Mouse (Mus musculus) MEL (cell line): ENCODE data around the gene Brpf3. TPM values are rescaled to one million over a fixed set of nuclear protein-coding genes. Genes with fewer than 3 reads are reported as not detected.
A peak's percentile ranks its signal among the peaks of the same experiment; 100 is the strongest.

Experiments
- DNase-seq: peaks from one replicate; pipeline ENCODE4 v3.0.0; 2011; ENCODE audit warnings: low read depth, low spot score
- H3K27ac ChIP-seq: 2 replicates; pipeline ENCODE4 v1.5.1; 2012; ENCODE audit warnings: low read depth, mild to moderate bottlenecking, control low read depth, low read length, moderate library complexity; ENCODE audit not compliant: control insufficient read depth
- H3K27me3 ChIP-seq, 2 experiments: fragments of 150-350 bp in 1 of 2; sonication (generic) in 1 of 2; 2 replicates each; pipeline ENCODE4 v1.6.1; 2012; ENCODE audit warnings: low read length in 2 of 2, mild to moderate bottlenecking in 2 of 2, improper control_type of control experiment in 1 of 2, moderate library complexity in 1 of 2; ENCODE audit not compliant: insufficient read depth in 2 of 2, control insufficient read depth in 1 of 2
- H3K36me3 ChIP-seq, 2 experiments: 2 replicates each; pipeline ENCODE4 v1.6.1; 2012 to 2014; ENCODE audit warnings: low read length in 2 of 2, improper control_type of control experiment in 1 of 2, inconsistent platforms in 1 of 2, mild to moderate bottlenecking in 1 of 2; ENCODE audit not compliant: insufficient read depth in 2 of 2, control insufficient read depth in 1 of 2
- H3K4me1 ChIP-seq, 2 experiments: fragments of 150-350 bp in 1 of 2; sonication (generic) in 1 of 2; 2 replicates each; pipeline ENCODE4 v1.6.1; 2012; ENCODE audit warnings: low read length in 2 of 2, improper control_type of control experiment in 1 of 2, mild to moderate bottlenecking in 1 of 2; ENCODE audit not compliant: insufficient read depth in 2 of 2, control insufficient read depth in 1 of 2
- H3K4me3 ChIP-seq, 2 experiments: fragments of 150-350 bp in 1 of 2; sonication (generic) in 1 of 2; 2 replicates each; pipeline ENCODE4 v1.5.1; 2012; ENCODE audit warnings: low read depth in 2 of 2, low read length in 2 of 2, mild to moderate bottlenecking in 2 of 2, moderate library complexity in 2 of 2, control low read depth in 1 of 2, improper control_type of control experiment in 1 of 2; ENCODE audit not compliant: control insufficient read depth in 1 of 2, insufficient read depth in 1 of 2
- H3K79me2 ChIP-seq: 2 replicates; pipeline ENCODE4 v1.6.1; 2012; ENCODE audit warnings: mild to moderate bottlenecking, low read length, moderate library complexity; ENCODE audit not compliant: control insufficient read depth, poor library complexity, insufficient read depth
- H3K9ac ChIP-seq: 2 replicates; pipeline ENCODE4 v1.6.1; 2012; ENCODE audit warnings: low read depth, mild to moderate bottlenecking, control low read depth, low read length, moderate library complexity; ENCODE audit not compliant: control insufficient read depth, poor library complexity, severe bottlenecking
- H3K9me3 ChIP-seq: fragments of 150-350 bp; sonication (generic); replicated peaks from 2 replicates; pipeline ENCODE4 v1.6.1; 2012; ENCODE audit warnings: mild to moderate bottlenecking, low read length, improper control_type of control experiment, moderate library complexity; ENCODE audit not compliant: insufficient read depth
- BHLHE40 ChIP-seq: IDR thresholded peaks from 2 replicates; pipeline ENCODE4 v1.6.1; 2012; ENCODE audit warnings: low read depth, mild to moderate bottlenecking, inconsistent platforms, low read length, improper control_type of control experiment, borderline replicate concordance
- CHD1 ChIP-seq: IDR thresholded peaks from 2 replicates; pipeline ENCODE4 v1.6.1; 2012; ENCODE audit warnings: low read depth, mild to moderate bottlenecking, inconsistent platforms, low read length, improper control_type of control experiment
- CHD2 ChIP-seq: IDR thresholded peaks from 2 replicates; pipeline ENCODE4 v1.6.1; 2011; ENCODE audit warnings: low read length, improper control_type of control experiment
- CTCF ChIP-seq, 3 experiments: IDR thresholded peaks in 2 of 3; conservative IDR thresholded peaks in 1 of 3; 2 replicates each; pipeline ENCODE4 v1.5.1; 2011 to 2012; ENCODE audit warnings: low read length in 3 of 3, low read depth in 2 of 3, mild to moderate bottlenecking in 2 of 3, improper control_type of control experiment in 1 of 3, inconsistent platforms in 1 of 3, mixed read lengths in 1 of 3, moderate library complexity in 1 of 3; ENCODE audit not compliant: control insufficient read depth in 1 of 3, insufficient read depth in 1 of 3, poor library complexity in 1 of 3, severe bottlenecking in 1 of 3
- E2F4 ChIP-seq: IDR thresholded peaks from 2 replicates; pipeline ENCODE4 v1.6.1; 2011; ENCODE audit warnings: low read depth, low read length, improper control_type of control experiment, borderline replicate concordance
- ELF1 ChIP-seq: IDR thresholded peaks from 2 replicates; pipeline ENCODE4 v1.6.1; 2014; ENCODE audit warnings: low read depth, mild to moderate bottlenecking, inconsistent platforms, low read length, improper control_type of control experiment, moderate library complexity
- EP300 ChIP-seq, 2 experiments: IDR thresholded peaks; 2 replicates each; pipeline ENCODE4 v1.6.1; 2011; ENCODE audit warnings: improper control_type of control experiment in 2 of 2, low read length in 2 of 2, low read depth in 1 of 2, mild to moderate bottlenecking in 1 of 2
- ETS1 ChIP-seq: IDR thresholded peaks from 2 replicates; pipeline ENCODE4 v1.6.1; 2012; ENCODE audit warnings: low read depth, mild to moderate bottlenecking, inconsistent platforms, low read length, improper control_type of control experiment, moderate library complexity
- GABPA ChIP-seq: IDR thresholded peaks from 2 replicates; pipeline ENCODE4 v1.6.1; 2012; ENCODE audit warnings: low read depth, mild to moderate bottlenecking, inconsistent platforms, low read length, improper control_type of control experiment, moderate library complexity
- GATA1 ChIP-seq: IDR thresholded peaks from 2 replicates; pipeline ENCODE4 v1.6.1; 2011; ENCODE audit warnings: low read depth, low read length, improper control_type of control experiment
- JUND ChIP-seq: IDR thresholded peaks from 2 replicates; pipeline ENCODE4 v1.6.1; 2011; ENCODE audit warnings: low read depth, mild to moderate bottlenecking, improper control_type of control experiment, low read length
- KAT2A ChIP-seq: conservative IDR thresholded peaks from 2 replicates; pipeline ENCODE4 v1.6.1; 2012; ENCODE audit warnings: low read depth, low read length, improper control_type of control experiment, inconsistent platforms
- MAFK ChIP-seq: IDR thresholded peaks from 2 replicates; pipeline ENCODE4 v1.6.1; 2011; ENCODE audit warnings: low read depth, mild to moderate bottlenecking, low read length, improper control_type of control experiment, borderline replicate concordance
- MAX ChIP-seq: IDR thresholded peaks from 2 replicates; pipeline ENCODE4 v1.6.1; 2011; ENCODE audit warnings: low read length, improper control_type of control experiment
- MAZ ChIP-seq: IDR thresholded peaks from 2 replicates; pipeline ENCODE4 v1.6.1; 2012; ENCODE audit warnings: low read depth, mild to moderate bottlenecking, inconsistent platforms, low read length, improper control_type of control experiment
- MEF2A ChIP-seq: IDR thresholded peaks from 2 replicates; pipeline ENCODE4 v1.6.1; 2014; ENCODE audit warnings: low read depth, mild to moderate bottlenecking, inconsistent platforms, low read length, improper control_type of control experiment; ENCODE audit not compliant: poor library complexity, insufficient replicate concordance, severe bottlenecking; ENCODE audit errors: extremely low read depth
- MXI1 ChIP-seq: IDR thresholded peaks from 2 replicates; pipeline ENCODE4 v1.6.1; 2011; ENCODE audit warnings: mild to moderate bottlenecking, low read depth, low read length, improper control_type of control experiment
- MYB ChIP-seq: IDR thresholded peaks from 2 replicates; pipeline ENCODE4 v1.6.1; 2011; ENCODE audit warnings: mild to moderate bottlenecking, low read depth, low read length, improper control_type of control experiment
- NELFE ChIP-seq: IDR thresholded peaks from 2 replicates; pipeline ENCODE4 v1.6.1; 2011; ENCODE audit warnings: low read depth, low read length, improper control_type of control experiment
- NRF1 ChIP-seq: IDR thresholded peaks from 2 replicates; pipeline ENCODE4 v1.6.1; 2014; ENCODE audit warnings: low read depth, mild to moderate bottlenecking, inconsistent platforms, low read length, improper control_type of control experiment, moderate library complexity; ENCODE audit not compliant: poor library complexity, insufficient read depth, severe bottlenecking
- POLR2A ChIP-seq, 2 experiments: IDR thresholded peaks; 2 replicates each; pipeline ENCODE4 v1.6.1; 2011 to 2012; ENCODE audit warnings: low read length in 2 of 2, mild to moderate bottlenecking in 2 of 2, control low read depth in 1 of 2, improper control_type of control experiment in 1 of 2, low read depth in 1 of 2, moderate library complexity in 1 of 2; ENCODE audit not compliant: control insufficient read depth in 1 of 2, insufficient read depth in 1 of 2, poor library complexity in 1 of 2
- POLR2AphosphoS2 ChIP-seq: IDR thresholded peaks from 2 replicates; pipeline ENCODE4 v1.6.1; 2011; ENCODE audit warnings: low read length, improper control_type of control experiment
- POLR2AphosphoS5 ChIP-seq: IDR thresholded peaks from 2 replicates; pipeline ENCODE4 v1.6.1; 2012; ENCODE audit warnings: low read depth, borderline replicate concordance, mild to moderate bottlenecking, inconsistent platforms, low read length, moderate library complexity, mixed read lengths
- RAD21 ChIP-seq: IDR thresholded peaks from 2 replicates; pipeline ENCODE4 v1.6.1; 2011; ENCODE audit warnings: mild to moderate bottlenecking, low read depth, low read length, improper control_type of control experiment
- RCOR1 ChIP-seq: IDR thresholded peaks from 2 replicates; pipeline ENCODE4 v1.6.1; 2012; ENCODE audit warnings: low read depth, mild to moderate bottlenecking, inconsistent platforms, low read length, improper control_type of control experiment
- SIN3A ChIP-seq: IDR thresholded peaks from 2 replicates; pipeline ENCODE4 v1.6.1; 2012; ENCODE audit warnings: low read length, improper control_type of control experiment, inconsistent platforms
- SMC3 ChIP-seq: IDR thresholded peaks from 2 replicates; pipeline ENCODE4 v1.6.1; 2011; ENCODE audit warnings: low read depth, low read length, improper control_type of control experiment
- TAL1 ChIP-seq: IDR thresholded peaks from 2 replicates; pipeline ENCODE4 v1.6.1; 2012; ENCODE audit warnings: mild to moderate bottlenecking, inconsistent platforms, low read length, moderate library complexity, mixed read lengths
- TBP ChIP-seq: IDR thresholded peaks from 2 replicates; pipeline ENCODE4 v1.8.0; 2011; ENCODE audit warnings: low read depth, low read length, improper control_type of control experiment
- TCF12 ChIP-seq: IDR thresholded peaks from 2 replicates; pipeline ENCODE4 v1.6.1; 2014; ENCODE audit warnings: low read depth, mild to moderate bottlenecking, inconsistent platforms, low read length, improper control_type of control experiment, moderate library complexity
- UBTF ChIP-seq: IDR thresholded peaks from 2 replicates; pipeline ENCODE4 v1.6.1; 2012; ENCODE audit warnings: low read depth, mild to moderate bottlenecking, inconsistent platforms, low read length, improper control_type of control experiment, moderate library complexity, borderline replicate concordance; ENCODE audit not compliant: insufficient read depth
- USF1 ChIP-seq: IDR thresholded peaks from 2 replicates; pipeline ENCODE4 v1.6.1; 2014; ENCODE audit warnings: low read depth, mild to moderate bottlenecking, inconsistent platforms, low read length, improper control_type of control experiment, moderate library complexity
- USF2 ChIP-seq, 2 experiments: IDR thresholded peaks; 2 replicates each; pipeline ENCODE4 v1.6.1; 2011 to 2012; ENCODE audit warnings: improper control_type of control experiment in 2 of 2, low read length in 2 of 2, borderline replicate concordance in 1 of 2, inconsistent platforms in 1 of 2, low read depth in 1 of 2, mild to moderate bottlenecking in 1 of 2; ENCODE audit not compliant: insufficient read depth in 1 of 2
- ZC3H11A ChIP-seq: IDR thresholded peaks from 2 replicates; pipeline ENCODE4 v1.6.1; 2012; ENCODE audit warnings: low read depth, mild to moderate bottlenecking, inconsistent platforms, low read length, improper control_type of control experiment
- ZKSCAN1 ChIP-seq: IDR thresholded peaks from 2 replicates; pipeline ENCODE4 v1.6.1; 2012; ENCODE audit warnings: low read depth, mild to moderate bottlenecking, inconsistent platforms, low read length, improper control_type of control experiment, moderate library complexity
- ZMIZ1 ChIP-seq: IDR thresholded peaks from 2 replicates; pipeline ENCODE4 v1.6.1; 2012; ENCODE audit warnings: low read depth, mild to moderate bottlenecking, inconsistent platforms, low read length, improper control_type of control experiment, moderate library complexity
- ZNF384 ChIP-seq: IDR thresholded peaks from 2 replicates; pipeline ENCODE4 v1.6.1; 2012; ENCODE audit warnings: low read depth, mild to moderate bottlenecking, inconsistent platforms, low read length, improper control_type of control experiment
- polyA plus RNA-seq, 2 experiments: library from polyadenylated mRNA; stranded (reverse) in 1 of 2; unstranded in 1 of 2; fragments of >175 nt in 1 of 2; fragments of >200 nt in 1 of 2; gene quantifications; 2 replicates each; pipeline versions ENCODE4 v1.2.1 to v1.2.4; 2012; ENCODE audit warnings: low replicate concordance in 2 of 2, low read depth in 1 of 2; ENCODE audit not compliant: insufficient read length in 2 of 2, insufficient read depth in 1 of 2, missing spikeins in 1 of 2
- total RNA-seq: library from RNA; depleted of rRNA; stranded (reverse); fragments of 300-350 nt; gene quantifications from 2 replicates; pipeline ENCODE4 v1.2.3, GENCODE M21; 2012

Brpf3 gene
- total and polyA plus RNA-seq, 3 experiments = 1.7 to 23.7 TPM; not detected in 1

- H3K9ac ChIP-seq = peak overlapping the region; percentile 92
- no peaks in the 10 kb centered on the region for H3K9me3 ChIP-seq
- DNase-seq = peak; percentile 98
- peaks cover 0 to 46% of the 10 kb centered on the region in 2 experiments; a peak in 2 of 4 replicates for H3K36me3 ChIP-seq
- H3K4me3 ChIP-seq = peak overlapping the region; percentile 91 to 93
- peak overlapping the region; percentile 58 for H3K27ac ChIP-seq
- peaks cover 11% of the 10 kb centered on the region for H3K79me2 ChIP-seq
- peaks cover 25 to 30% of the 10 kb centered on the region in 2 experiments for H3K4me1 ChIP-seq
- no peaks in the 10 kb centered on the region for H3K27me3 ChIP-seq
- TF ChIP-seq NELFE (peak; percentile 83), NRF1 (no peak), POLR2AphosphoS5 (no peak), POLR2A (IDR thresholded peaks at IDR 0.05; ENCODE audit: control insufficient read depth in 1 of 2, insufficient read depth in 1 of 2, low read depth in 1 of 2, low read length in 2 of 2, poor library complexity in 1 of 2) (peak; percentile 55 to 84; a peak in 3 of 4 replicates), ZKSCAN1 (no peak), EP300 (IDR thresholded peaks at IDR 0.05; ENCODE audit: low read depth in 1 of 2, low read length in 2 of 2) (no peak), USF1 (peak; percentile 50), SMC3 (no peak), MAFK (no peak), BHLHE40 (0 out of 2 replicates have a peak, but pooled peaks have one; percentile 14), CHD2 (peak; percentile 25; the same call in 1 of the 2 replicates), TAL1 (no peak), JUND (no peak), GATA1 (no peak), RAD21 (no peak), POLR2AphosphoS2 (peak; percentile 90), E2F4 (no peak), CTCF (IDR thresholded peaks at IDR 0.05 in 2 of 3, conservative IDR thresholded peaks at IDR 0.05 in 1 of 3; ENCODE audit: control insufficient read depth in 1 of 3, insufficient read depth in 1 of 3, low read depth in 2 of 3, low read length in 3 of 3, poor library complexity in 1 of 3, severe bottlenecking in 1 of 3) (no peak), MEF2A (no peak), MXI1 (peak; percentile 69), TCF12 (no peak; the same call in 1 of the 2 replicates), MAX (no peak), ETS1 (no peak), ZNF384 (peak; percentile 17; the same call in 1 of the 2 replicates), MAZ (peak; percentile 94; the same call in 1 of the 2 replicates), ZMIZ1 (peak; percentile 75), UBTF (no peak), SIN3A (peak; percentile 67; the same call in 1 of the 2 replicates), USF2 (IDR thresholded peaks at IDR 0.05; ENCODE audit: borderline replicate concordance in 1 of 2, insufficient read depth in 1 of 2, low read depth in 1 of 2, low read length in 2 of 2) (no peak), RCOR1 (no peak), KAT2A (no peak), TBP (peak; percentile 80), GABPA (no peak), ZC3H11A (no peak), CHD1 (no peak), MYB (no peak), ELF1 (no peak)
Measured at GRCm38 (mm10) chr17:28801474-28802005, 650 bp downstream of the Brpf3 start.
